Mouse (Mus musculus) heart, embryonic 12.5 days (tissue): ENCODE results near the gene Cyp19a1. TPM values are rescaled to one million over a fixed set of nuclear protein-coding genes. Genes with fewer than 3 reads are reported as not detected.

Experiments used
- ATAC-seq: fragments of 200-750 bp; cut with Nextera tagmentation; 2 replicates; pipeline ENCODE4 v1.8.0; 2017; ENCODE audit warnings: moderate TSS enrichment, moderate library complexity; ENCODE audit not compliant: insufficient number of reproducible peaks, low FRiP score
- H3K27ac ChIP-seq: fragments of 300-500 bp; sonication (generic); 2 replicates; pipeline ENCODE4 v1.5.1; 2016; ENCODE audit warnings: mild to moderate bottlenecking, moderate library complexity; ENCODE audit not compliant: poor library complexity, severe bottlenecking
- H3K27me3 ChIP-seq: fragments of 300-500 bp; sonication (generic); replicated peaks from 2 replicates; pipeline ENCODE4 v1.6.1; 2016; ENCODE audit warnings: mild to moderate bottlenecking, moderate library complexity
- H3K36me3 ChIP-seq: fragments of 300-500 bp; sonication (generic); 2 replicates; pipeline ENCODE4 v1.6.1; 2016; ENCODE audit warnings: mild to moderate bottlenecking, moderate library complexity
- H3K4me1 ChIP-seq: fragments of 300-500 bp; sonication (generic); replicated peaks from 2 replicates; pipeline ENCODE4 v1.6.1; 2016; ENCODE audit warnings: mild to moderate bottlenecking
- H3K4me2 ChIP-seq: fragments of 300-500 bp; sonication (generic); 2 replicates; pipeline ENCODE4 v1.6.1; 2016; ENCODE audit warnings: mild to moderate bottlenecking, moderate library complexity
- H3K4me3 ChIP-seq: fragments of 300-500 bp; sonication (generic); 2 replicates; pipeline ENCODE4 v1.5.1; 2016; ENCODE audit warnings: mild to moderate bottlenecking
- H3K9ac ChIP-seq: fragments of 300-500 bp; sonication (generic); 2 replicates; pipeline ENCODE4 v1.6.1; 2016; ENCODE audit warnings: mild to moderate bottlenecking, moderate library complexity
- H3K9me3 ChIP-seq: fragments of 300-500 bp; sonication (generic); replicated peaks from 2 replicates; pipeline ENCODE4 v1.6.1; 2016; ENCODE audit warnings: mild to moderate bottlenecking, moderate library complexity
- WGBS: fragments of 180-500 bp; shearing (Covaris S2); methylation state at CpG from one replicate; pipeline ENCODE4 v1.1.7; 2016; 5-methylcytosine and 5-hydroxymethylcytosine counted together
- polyA plus RNA-seq: library from polyadenylated mRNA; unstranded; fragments of >200 nt; fragmentation: Nextera tagmentation; extraction: Ambion mirVana; gene quantifications from 2 replicates; pipeline ENCODE4 v1.2.1, GENCODE M21; 2016

The Cyp19a1 gene
- not detected in 2 replicates for polyA plus RNA-seq

GRCm38 (mm10) chr9:54268010-54268409 lies at the start of gene Cyp19a1:
Cyp19a1 (minus strand) TSS chr9:54268110.
- no peaks in the 10 kb centered on the region for H3K27me3 ChIP-seq
- no peak within 1 kb of the TSS for H3K27ac ChIP-seq
- ATAC-seq = no peak
- 76% methylated on average over 7 of the region's 7 CpGs for WGBS
- H3K4me2 ChIP-seq = no peak within 1 kb of the TSS
- H3K9ac ChIP-seq = no peak within 1 kb of the TSS
- H3K4me3 ChIP-seq = no peak within 1 kb of the TSS
- H3K36me3 ChIP-seq = no peaks in the 10 kb centered on the region
- H3K4me1 ChIP-seq = no peaks in the 10 kb centered on the region
- H3K9me3 ChIP-seq = no peaks in the 10 kb centered on the region

GRCm38 (mm10) chr9:54316363-54316762 lies 48.5 kb upstream of the Cyp19a1 start:
- Histone ChIP-seq H3K4me1 (no peaks in the 10 kb centered on the region), H3K9ac (no peak overlapping the region), H3K27ac (no peak overlapping the region), H3K9me3 (no peaks in the 10 kb centered on the region), H3K4me3 (no peak overlapping the region), H3K27me3 (peaks cover 2% of the 10 kb centered on the region; the same call in 1 of the 2 replicates), H3K36me3 (no peaks in the 10 kb centered on the region), H3K4me2 (no peak overlapping the region)
- 63% methylated on average over 9 of the region's 9 CpGs for WGBS
- no peak for ATAC-seq

- WGBS = 60% methylated on average over 2 of the region's 2 CpGs
- ATAC-seq = no peak
Observed at GRCm38 (mm10) chr9:54308751-54309358, 40.9 kb upstream of the Cyp19a1 start.

GRCm38 (mm10) chr9:54308209-54308608 lies 40.3 kb upstream of the Cyp19a1 start:
- Histone ChIP-seq H3K9ac (no peak overlapping the region), H3K27me3 (no peaks in the 10 kb centered on the region), H3K4me1 (no peaks in the 10 kb centered on the region), H3K36me3 (no peaks in the 10 kb centered on the region), H3K4me2 (no peak overlapping the region), H3K4me3 (no peak overlapping the region), H3K9me3 (no peaks in the 10 kb centered on the region), H3K27ac (no peak overlapping the region)
- no peak for ATAC-seq
- 70% methylated on average over 1 of the region's 1 CpGs for WGBS

More at GRCm38 (mm10) chr9:54308751-54309358, 40.9 kb upstream of the Cyp19a1 start:
- H3K36me3 ChIP-seq = no peaks in the 10 kb centered on the region
- no peak overlapping the region for H3K4me3 ChIP-seq
- no peaks in the 10 kb centered on the region for H3K9me3 ChIP-seq
- H3K27ac ChIP-seq = no peak overlapping the region
- no peak overlapping the region for H3K9ac ChIP-seq
- H3K27me3 ChIP-seq = no peaks in the 10 kb centered on the region
- no peak overlapping the region for H3K4me2 ChIP-seq
- no peaks in the 10 kb centered on the region for H3K4me1 ChIP-seq

- no peaks in the 10 kb centered on the region for H3K27me3 ChIP-seq
- no peaks in the 10 kb centered on the region for H3K36me3 ChIP-seq
- H3K9ac ChIP-seq = no peak overlapping the region
- no peaks in the 10 kb centered on the region for H3K4me1 ChIP-seq
- 69% methylated on average over 4 of the region's 4 CpGs for WGBS
- H3K4me3 ChIP-seq = no peak overlapping the region
- no peaks in the 10 kb centered on the region for H3K9me3 ChIP-seq
- no peak overlapping the region for H3K4me2 ChIP-seq
- H3K27ac ChIP-seq = no peak overlapping the region
- ATAC-seq = no peak
Observed at GRCm38 (mm10) chr9:54301255-54301654, 33.3 kb upstream of the Cyp19a1 start.

GRCm38 (mm10) chr9:54299792-54300191 lies 31.9 kb upstream of the Cyp19a1 start:
- Histone ChIP-seq H3K27me3 (no peaks in the 10 kb centered on the region), H3K36me3 (no peaks in the 10 kb centered on the region), H3K4me1 (no peaks in the 10 kb centered on the region), H3K9me3 (no peaks in the 10 kb centered on the region), H3K27ac (no peak overlapping the region), H3K4me2 (no peak overlapping the region), H3K4me3 (no peak overlapping the region), H3K9ac (no peak overlapping the region)
- no peak for ATAC-seq

- Histone ChIP-seq H3K36me3 (no peaks in the 10 kb centered on the region), H3K27me3 (no peaks in the 10 kb centered on the region), H3K4me1 (no peaks in the 10 kb centered on the region), H3K4me3 (no peak overlapping the region), H3K27ac (no peak overlapping the region), H3K4me2 (no peak overlapping the region), H3K9ac (no peak overlapping the region), H3K9me3 (no peaks in the 10 kb centered on the region)
- ATAC-seq = no peak
- WGBS = 85% methylated on average over 3 of the region's 3 CpGs
Observed at GRCm38 (mm10) chr9:54299389-54299788, 31.5 kb upstream of the Cyp19a1 start.

GRCm38 (mm10) chr9:54287804-54288203 lies 19.9 kb upstream of the Cyp19a1 start:
- Histone ChIP-seq H3K4me2 (no peak overlapping the region), H3K4me3 (no peak overlapping the region), H3K9ac (no peak overlapping the region), H3K4me1 (peaks cover 7% of the 10 kb centered on the region; the same call in 1 of the 2 replicates), H3K9me3 (no peaks in the 10 kb centered on the region), H3K36me3 (no peaks in the 10 kb centered on the region), H3K27me3 (peaks cover 52% of the 10 kb centered on the region), H3K27ac (no peak overlapping the region)
- no peak for ATAC-seq
- WGBS = 70% methylated on average over 5 of the region's 5 CpGs

- no peak for ATAC-seq
- Histone ChIP-seq H3K27ac (no peak within 1 kb of the TSS), H3K4me2 (peak within 1 kb of the TSS; percentile 68), H3K9ac (0 out of 2 replicates have a peak within 1 kb of the TSS, but pooled peaks have one; percentile 25), H3K4me1 (peaks cover 7% of the 10 kb centered on the region; the same call in 1 of the 2 replicates), H3K4me3 (peak within 1 kb of the TSS; percentile 42), H3K36me3 (no peaks in the 10 kb centered on the region), H3K9me3 (no peaks in the 10 kb centered on the region), H3K27me3 (peaks cover 52% of the 10 kb centered on the region)
- 3% methylated on average over 61 of the region's 61 CpGs for WGBS
Observed at GRCm38 (mm10) chr9:54286331-54286987, 18.5 kb upstream of the Cyp19a1 start, which contains the start of gene Gldn. Gldn (plus strand) TSS chr9:54286486.

- Histone ChIP-seq H3K9ac (no peak overlapping the region), H3K27ac (no peak overlapping the region), H3K9me3 (no peaks in the 10 kb centered on the region), H3K4me2 (no peak overlapping the region), H3K36me3 (no peaks in the 10 kb centered on the region), H3K4me3 (no peak overlapping the region), H3K4me1 (no peaks in the 10 kb centered on the region), H3K27me3 (peaks cover 5% of the 10 kb centered on the region; the same call in 1 of the 2 replicates)
- no peak for ATAC-seq
- WGBS = 71% methylated on average over 12 of the region's 12 CpGs
Observed at GRCm38 (mm10) chr9:54279046-54279589, 11.2 kb upstream of the Cyp19a1 start.

GRCm38 (mm10) chr9:54275283-54275682 lies 7.4 kb upstream of the Cyp19a1 start:
- Histone ChIP-seq H3K27ac (no peak overlapping the region), H3K9ac (no peak overlapping the region), H3K36me3 (no peaks in the 10 kb centered on the region), H3K9me3 (no peaks in the 10 kb centered on the region), H3K27me3 (no peaks in the 10 kb centered on the region), H3K4me2 (no peak overlapping the region), H3K4me1 (no peaks in the 10 kb centered on the region), H3K4me3 (no peak overlapping the region)
- 83% methylated on average over 4 of the region's 4 CpGs for WGBS
- no peak for ATAC-seq
